In the genomic region with DNA sequence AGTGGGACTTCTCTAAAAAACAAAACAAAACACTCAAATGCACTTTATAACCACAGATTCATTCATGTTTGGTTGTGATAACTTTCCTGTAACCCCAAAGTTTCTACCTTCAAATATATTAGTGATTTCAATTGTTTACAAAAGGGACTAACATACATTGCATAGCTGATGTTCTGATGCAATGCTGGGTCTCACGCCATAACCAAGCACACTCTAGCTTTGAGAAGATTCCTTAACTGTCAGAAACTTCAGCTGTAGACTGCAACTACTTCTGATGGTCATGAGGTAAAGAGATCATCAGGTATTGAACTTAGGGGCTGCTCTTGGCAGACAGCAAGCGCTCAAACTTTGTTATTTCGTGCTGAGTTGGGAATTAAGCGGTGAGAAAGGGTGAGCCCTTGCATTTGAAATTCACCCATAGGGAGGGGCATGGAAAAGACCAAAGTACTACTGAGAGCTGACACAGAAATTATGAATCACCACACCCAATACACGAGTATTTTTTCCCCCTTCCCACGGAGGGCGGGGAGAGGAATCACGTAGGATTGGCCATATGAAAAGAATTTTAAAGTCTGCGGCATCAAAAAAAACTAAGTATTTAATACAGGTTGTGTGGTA, we compare ENCODE assay signal across 8 mouse cellular contexts. TPM values are rescaled to one million over a fixed set of nuclear protein-coding genes. Genes with fewer than 3 reads are reported as not detected.
DNase-seq lines count a peak whose midpoint lies in the region; ATAC-seq and TF ChIP-seq lines count a peak whose summit lies in the region.

No protein-coding gene starts in this region.

- 18% methylated on average over 9 of the region's 9 CpGs for WGBS in cerebellum, adult 2 months
- WGBS in forebrain, embryonic 14.5 days: 19% methylated on average over 9 of the region's 9 CpGs
- WGBS in liver, embryonic 13.5 days (ENCODE audit: insufficient replicate concordance): 13% methylated on average over 9 of the region's 9 CpGs

- TF ChIP-seq POLR2A in cerebellum, adult 2 months (IDR thresholded peaks at IDR 0.05; ENCODE audit: borderline replicate concordance, insufficient read depth, low read length): no peak

- no peak overlapping the region for H3K27ac ChIP-seq in cerebellum, adult 2 months (ENCODE audit: insufficient read depth, low read length)
- 0 out of 2 replicates have a peak overlapping the region, but pooled peaks have one; percentile 83 for H3K27ac ChIP-seq in forebrain, embryonic 14.5 days (ENCODE audit: low read depth, low read length)
- peak overlapping the region; percentile 86 for H3K27ac ChIP-seq in liver, embryonic 13.5 days

- H3K36me3 ChIP-seq in forebrain, embryonic 14.5 days (ENCODE audit: control insufficient read depth, insufficient read depth, low read length): 0 out of 2 replicates have a peak, but pooled peaks cover 8% of the 10 kb centered on the region
- peaks cover 10% of the 10 kb centered on the region for H3K36me3 ChIP-seq in liver, embryonic 13.5 days

- no peak for TF ChIP-seq CTCF in cerebellum, adult 2 months (IDR thresholded peaks at IDR 0.05; ENCODE audit: borderline replicate concordance, insufficient read depth, low read depth, low read length)

- no peaks in the 10 kb centered on the region for H3K9me3 ChIP-seq in forebrain, embryonic 14.5 days (replicated peaks; ENCODE audit: control insufficient read depth, low read length)
- no peaks in the 10 kb centered on the region for H3K9me3 ChIP-seq in liver, embryonic 13.5 days (replicated peaks)

- no peak for ATAC-seq in forebrain, embryonic 14.5 days
- ATAC-seq in liver, embryonic 13.5 days (ENCODE audit: low read depth): no peak
- no peak for ATAC-seq in inflammation-experienced regulatory T-cells, adult 6 months

- intact Hi-C loops in left cerebral cortex, postnatal 4 days (cut with DNase I): no loop called here

- peak overlapping the region; percentile 79 for H3K4me2 ChIP-seq in forebrain, embryonic 14.5 days (ENCODE audit: low read length)
- peak overlapping the region; percentile 75 for H3K4me2 ChIP-seq in liver, embryonic 13.5 days

- peak overlapping the region; percentile 70 for H3K4me3 ChIP-seq in cerebellum, adult 2 months (replicated peaks; ENCODE audit: insufficient read depth, low read depth, low read length)
- H3K4me3 ChIP-seq in forebrain, embryonic 14.5 days (ENCODE audit: low read depth, low read length): peak overlapping the region; percentile 85
- H3K4me3 ChIP-seq in liver, embryonic 13.5 days (replicated peaks): peak overlapping the region; percentile 94

- H3K4me1 ChIP-seq in cerebellum, adult 2 months (ENCODE audit: control insufficient read depth, insufficient read depth, low read length): no peaks in the 10 kb centered on the region
- peaks cover 14% of the 10 kb centered on the region for H3K4me1 ChIP-seq in forebrain, embryonic 14.5 days (ENCODE audit: control insufficient read depth, insufficient read depth, low read length)
- peaks cover 45% of the 10 kb centered on the region for H3K4me1 ChIP-seq in liver, embryonic 13.5 days (replicated peaks)

- peak overlapping the region; percentile 98 for H3K9ac ChIP-seq in forebrain, embryonic 14.5 days (ENCODE audit: low read length)
- peak overlapping the region; percentile 98 for H3K9ac ChIP-seq in liver, embryonic 13.5 days

- no peaks in the 10 kb centered on the region for H3K27me3 ChIP-seq in cerebellum, adult 2 months (ENCODE audit: control insufficient read depth, insufficient read depth, low read length)
- H3K27me3 ChIP-seq in forebrain, embryonic 14.5 days (replicated peaks; ENCODE audit: control insufficient read depth, insufficient read depth, low read length): no peaks in the 10 kb centered on the region
- no peaks in the 10 kb centered on the region for H3K27me3 ChIP-seq in liver, embryonic 13.5 days

- no peak for DNase-seq in cerebellum, adult 2 months
- DNase-seq in cerebellum, postnatal 36 days: no peak
- DNase-seq in 3T3-L1 (ENCODE audit: low read depth, low spot score): peak; percentile 61
- no peak for DNase-seq in forebrain, embryonic 14.5 days (ENCODE audit: low spot score)
- DNase-seq in liver, embryonic 13.5 days: no peak
- no peak for DNase-seq in urinary bladder, postnatal 4 days (ENCODE audit: low spot score in 2 of 2)
- no peak for DNase-seq in left cerebral cortex, postnatal 4 days

RNA-seq across cellular contexts. Expression of gene Uba3, which starts 1.1 kb away (rescaled TPM):
- 79.1 and 80.4 TPM in 2 replicates for polyA plus RNA-seq in cerebellum, adult 2 months (2012; rRNA removed)
- polyA plus RNA-seq in forebrain, embryonic 14.5 days (2014; fragmentation: Nextera tagmentation; extraction: Ambion mirVana): 96.4 and 119 TPM in 2 replicates
- 31.3 and 38.0 TPM in 2 replicates for polyA plus RNA-seq in liver, embryonic 13.5 days (2015; fragmentation: Nextera tagmentation; extraction: Ambion mirVana)
- total RNA-seq in left cerebral cortex, postnatal 4 days (2021): 10 to 100 TPM; 75.9 to 78.9 TPM
- polyA plus RNA-seq in inflammation-experienced regulatory T-cells, adult 6 months (2017; shearing (Covaris generic)): 10 to 100 TPM; 31.7 to 53.1 (median 36.0) TPM

RNA-seq across cellular contexts. Expression of gene Arl6ip5, which starts 6.1 kb away (rescaled TPM):
- polyA plus RNA-seq in cerebellum, adult 2 months (2012; rRNA removed): 179 and 181 TPM in 2 replicates
- polyA plus RNA-seq in forebrain, embryonic 14.5 days (2014; fragmentation: Nextera tagmentation; extraction: Ambion mirVana): 72.5 and 79.2 TPM in 2 replicates
- 34.8 and 41.8 TPM in 2 replicates for polyA plus RNA-seq in liver, embryonic 13.5 days (2015; fragmentation: Nextera tagmentation; extraction: Ambion mirVana)
- total RNA-seq in left cerebral cortex, postnatal 4 days (2021): 100 to 1,000 TPM; 150 to 152 TPM
- polyA plus RNA-seq in inflammation-experienced regulatory T-cells, adult 6 months (2017; shearing (Covaris generic)): 100 to 1,000 TPM; 199 to 332 (median 237) TPM

RNA-seq across cellular contexts. Expression of gene Tmf1, which starts 25.4 kb away (rescaled TPM):
- 13.4 and 14.2 TPM in 2 replicates for polyA plus RNA-seq in cerebellum, adult 2 months (2012; rRNA removed)
- polyA plus RNA-seq in forebrain, embryonic 14.5 days (2014; fragmentation: Nextera tagmentation; extraction: Ambion mirVana): 30.9 and 36.3 TPM in 2 replicates
- polyA plus RNA-seq in liver, embryonic 13.5 days (2015; fragmentation: Nextera tagmentation; extraction: Ambion mirVana): 17.3 and 21.5 TPM in 2 replicates
- 10 to 100 TPM; 47.4 to 51.6 TPM for total RNA-seq in left cerebral cortex, postnatal 4 days (2021)
- 10 to 100 TPM; 44.3 to 55.2 (median 54.8) TPM for polyA plus RNA-seq in inflammation-experienced regulatory T-cells, adult 6 months (2017; shearing (Covaris generic))

RNA-seq across cellular contexts. Expression of gene Lmod3, which starts 48.2 kb away (rescaled TPM):
- polyA plus RNA-seq in cerebellum, adult 2 months (2012; rRNA removed): 0.06 and 0.08 TPM in 2 replicates
- not detected in 2 replicates for polyA plus RNA-seq in forebrain, embryonic 14.5 days (2014; fragmentation: Nextera tagmentation; extraction: Ambion mirVana)
- polyA plus RNA-seq in liver, embryonic 13.5 days (2015; fragmentation: Nextera tagmentation; extraction: Ambion mirVana): 0.14 and 0.22 TPM in 2 replicates
- 1 to 10 TPM in 1 of 2 experiments, under 1 TPM in 1; 0.77 to 1.1 TPM for total RNA-seq in left cerebral cortex, postnatal 4 days (2021)
- under 1 TPM in 2 of 3 experiments, not detected in 1; 0.15 to 0.16 TPM for polyA plus RNA-seq in inflammation-experienced regulatory T-cells, adult 6 months (2017; shearing (Covaris generic))

RNA-seq across cellular contexts. Expression of gene Eogt, which starts 55.4 kb away (rescaled TPM):
- polyA plus RNA-seq in cerebellum, adult 2 months (2012; rRNA removed): 20.7 and 21.8 TPM in 2 replicates
- polyA plus RNA-seq in forebrain, embryonic 14.5 days (2014; fragmentation: Nextera tagmentation; extraction: Ambion mirVana): 4.6 and 5.4 TPM in 2 replicates
- polyA plus RNA-seq in liver, embryonic 13.5 days (2015; fragmentation: Nextera tagmentation; extraction: Ambion mirVana): 2.0 and 2.3 TPM in 2 replicates
- total RNA-seq in left cerebral cortex, postnatal 4 days (2021): 10 to 100 TPM; 32.4 to 38.5 TPM
- polyA plus RNA-seq in inflammation-experienced regulatory T-cells, adult 6 months (2017; shearing (Covaris generic)): 10 to 100 TPM in 1 of 3 experiments, 1 to 10 TPM in 2; 5.9 to 12.2 (median 6.9) TPM
